Mouse (Mus musculus) CH12F3 (cell line): Measurements from ENCODE around the gene Map3k20.

ENCODE experiments used
- in situ Hi-C: fragments of 300-500 bp; cut with MboI; formaldehyde crosslinking; loops from 2 replicates; pipeline ENCODE4 v1.14.3; 2020; ENCODE audit warnings: low sequenced_read_pairs

Gene Map3k20

DNA sequence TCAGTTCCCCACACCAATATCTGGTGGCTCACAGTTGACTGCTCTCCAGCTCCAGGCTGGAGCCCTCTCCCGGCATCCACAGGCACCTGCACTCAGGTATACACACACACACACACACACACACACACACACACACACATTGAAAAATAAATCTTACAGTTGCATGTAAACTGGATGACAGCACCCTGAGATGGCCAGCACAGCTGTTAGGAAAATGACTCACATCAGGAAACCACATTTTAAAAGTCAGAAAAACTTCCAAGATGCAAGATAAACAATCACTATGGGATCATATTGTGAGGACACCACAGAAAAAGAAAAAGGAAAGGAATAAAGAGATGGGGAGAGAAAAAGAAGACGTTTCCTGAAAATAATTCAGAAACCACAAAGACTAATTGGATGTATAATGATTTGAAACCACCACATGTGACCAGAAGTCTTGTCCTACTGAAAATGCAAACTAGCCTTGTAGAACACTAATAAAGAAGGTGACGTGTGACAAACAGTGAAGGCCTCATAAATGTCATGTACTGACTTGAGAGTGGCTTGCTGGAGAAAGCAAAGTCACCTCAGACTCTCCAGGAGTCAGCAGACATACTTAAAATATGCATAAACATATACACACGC is 7.1 kb upstream of the Map3k20 start:
- in situ Hi-C loops: no loop called here

DNA sequence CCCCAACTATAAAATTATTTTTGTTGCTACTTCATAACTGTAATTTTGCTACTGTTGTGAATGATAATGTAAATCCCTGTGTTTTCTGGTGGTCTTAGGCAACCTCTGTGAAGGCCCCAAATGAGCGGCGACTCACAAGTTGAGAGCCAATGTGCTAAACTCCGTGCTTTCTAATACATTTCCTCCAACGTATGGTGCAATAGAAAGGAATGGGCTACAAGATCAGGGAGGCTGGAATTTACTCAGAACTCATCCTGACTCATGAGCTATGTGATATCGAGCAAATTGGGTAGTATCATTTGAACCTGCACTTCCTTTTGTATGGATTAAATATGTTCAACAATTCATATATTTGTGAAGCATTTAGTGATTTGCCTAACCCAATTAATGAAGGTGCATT is 4.9 kb upstream of the Map3k20 start:
- in situ Hi-C loops: no loop called here

DNA sequence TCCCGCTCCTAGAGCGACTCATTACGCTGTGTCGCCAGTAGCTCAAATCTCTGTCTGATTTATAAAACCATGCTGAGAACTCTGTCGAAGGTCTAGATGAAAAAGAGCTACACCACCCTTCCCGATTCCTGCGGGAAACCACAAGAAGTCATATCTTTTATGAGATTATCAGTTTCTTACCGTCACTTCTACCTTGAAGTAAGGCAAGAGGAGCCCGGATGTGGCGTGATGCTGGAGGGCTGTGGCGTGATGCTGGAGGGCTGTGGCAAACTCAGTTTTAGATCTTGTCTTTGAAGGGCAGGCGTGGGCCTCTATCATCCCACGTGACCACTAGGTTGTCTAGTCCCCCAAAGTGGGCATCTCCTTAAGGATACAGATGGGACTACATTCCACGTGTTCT is 3.5 kb upstream of the Map3k20 start:
- in situ Hi-C loops: no loop called here

DNA sequence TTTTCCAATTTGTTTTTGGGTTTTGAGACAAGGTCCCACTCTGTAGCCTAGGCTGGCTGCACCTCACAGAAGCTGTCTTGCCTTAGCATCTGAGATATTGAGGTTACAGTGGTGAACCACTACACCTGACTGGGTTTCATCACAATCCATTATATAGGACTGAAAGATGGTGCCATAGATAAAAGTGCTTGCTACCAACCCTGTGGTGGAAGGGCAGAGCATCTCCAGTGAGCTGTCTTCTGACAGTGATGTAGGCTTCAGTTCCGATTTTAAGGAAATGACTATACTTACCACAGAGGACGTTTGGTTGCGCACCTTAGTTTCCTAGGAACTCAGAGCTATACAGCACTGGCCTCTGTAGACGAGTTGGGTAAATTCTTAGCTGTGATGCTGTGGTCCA is 2.7 kb upstream of the Map3k20 start:
- in situ Hi-C loops: no loop called here

DNA sequence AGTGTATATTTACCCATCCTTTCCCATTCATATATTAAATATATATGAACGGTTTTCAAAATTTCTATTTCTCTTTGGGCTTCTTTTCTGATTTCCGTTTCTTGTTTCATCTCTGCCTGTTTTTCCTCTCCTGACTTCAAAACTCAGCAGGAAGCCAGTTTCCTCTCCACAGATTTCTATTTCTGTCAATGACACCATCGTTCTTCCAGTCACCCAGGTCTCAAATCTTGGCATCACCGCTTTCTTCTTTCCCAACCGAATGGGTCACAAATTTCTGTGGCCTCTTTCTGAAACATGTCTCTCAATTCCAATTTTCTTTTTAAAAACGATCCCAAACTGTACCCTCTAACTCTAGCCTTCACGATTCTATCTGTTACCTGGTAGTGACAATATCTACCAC is 748 bp upstream of the Map3k20 start:
- in situ Hi-C loops: no loop called here

DNA sequence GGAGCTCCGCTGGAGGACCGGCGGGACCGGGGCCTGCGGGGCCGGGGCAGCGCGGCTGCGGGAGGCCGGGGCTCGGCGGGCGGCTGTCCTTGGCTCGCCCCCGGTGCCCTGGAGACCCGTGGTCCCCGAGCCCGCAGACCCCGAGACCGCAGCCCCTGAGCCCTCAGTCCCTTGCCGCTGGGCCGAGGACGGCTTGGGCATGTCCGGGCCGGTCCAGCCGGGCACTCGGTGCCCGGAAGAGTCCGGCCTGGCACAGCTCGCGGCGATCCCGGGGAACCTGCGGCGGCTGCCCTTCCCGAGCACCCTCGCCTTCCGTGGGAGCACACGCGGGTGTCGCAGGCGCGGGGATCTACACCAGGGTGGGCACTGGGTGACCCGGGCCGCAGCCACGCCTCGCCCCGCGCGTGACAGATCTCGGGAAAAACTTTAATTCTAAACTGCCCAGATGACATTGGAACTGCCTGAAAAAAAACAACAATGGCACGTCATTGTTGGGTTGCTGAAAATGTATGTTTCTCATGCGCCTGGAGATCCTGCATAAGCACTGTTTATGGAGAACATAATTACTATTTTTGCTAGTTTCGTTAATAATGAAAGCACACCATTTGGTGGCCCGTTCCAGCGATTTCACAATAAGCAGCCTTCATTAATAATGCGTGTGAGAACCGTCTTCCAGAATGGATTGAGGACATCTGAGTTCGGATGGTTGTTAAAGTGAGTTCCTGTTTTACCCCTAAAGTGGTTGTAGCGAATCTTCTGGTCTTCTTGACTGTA is 638 bp downstream of the Map3k20 start:
- in situ Hi-C loops: no loop called here

DNA sequence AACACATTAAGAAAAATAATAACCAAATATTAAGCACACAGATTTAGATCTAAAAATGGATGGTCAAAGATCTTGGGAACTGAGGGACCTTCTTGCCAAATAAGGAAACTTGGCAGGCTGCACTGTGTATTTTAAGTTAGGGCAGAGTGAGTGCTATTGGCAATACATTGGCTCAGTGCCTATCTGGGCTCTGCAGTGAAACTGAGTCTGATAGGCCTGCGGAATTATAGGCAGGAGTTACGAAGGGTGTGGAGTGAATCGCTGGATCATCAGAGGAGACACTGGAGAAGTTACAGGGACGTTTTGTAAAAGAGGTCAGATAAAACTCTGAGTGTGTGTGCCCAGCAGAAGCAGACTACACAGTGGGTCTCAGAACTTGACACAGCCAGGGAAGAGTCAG is 1.7 kb downstream of the Map3k20 start:
- in situ Hi-C loops: no loop called here

DNA sequence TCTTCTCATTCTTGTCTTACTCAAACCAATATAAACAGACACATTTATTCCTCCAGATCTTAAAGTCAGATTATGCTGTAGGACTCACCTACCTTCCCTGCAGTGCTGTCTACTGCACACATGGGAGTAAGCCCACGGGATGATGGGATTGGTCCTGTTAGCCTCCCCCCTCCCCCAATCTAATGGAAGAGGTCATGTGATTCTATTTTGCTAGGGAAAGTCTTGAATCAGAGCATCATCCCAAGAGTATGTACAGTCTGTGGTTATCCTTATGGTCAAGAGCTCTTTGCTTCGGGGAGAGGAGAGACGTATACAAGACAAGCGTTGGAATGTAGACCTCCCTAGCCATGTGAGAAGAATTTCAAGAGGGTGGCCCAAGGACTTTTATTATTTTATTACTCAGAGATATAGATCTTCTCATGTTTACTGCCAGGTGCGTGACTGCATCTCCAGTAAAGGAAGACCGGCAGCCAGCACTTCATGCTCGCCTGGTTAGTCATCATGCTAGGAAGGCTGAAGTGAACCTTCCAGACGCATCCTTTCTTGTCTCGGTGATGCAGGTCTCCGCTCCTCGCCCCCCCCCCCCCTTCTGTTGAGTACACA is 3.6 kb downstream of the Map3k20 start:
- in situ Hi-C loops: no loop called here

DNA sequence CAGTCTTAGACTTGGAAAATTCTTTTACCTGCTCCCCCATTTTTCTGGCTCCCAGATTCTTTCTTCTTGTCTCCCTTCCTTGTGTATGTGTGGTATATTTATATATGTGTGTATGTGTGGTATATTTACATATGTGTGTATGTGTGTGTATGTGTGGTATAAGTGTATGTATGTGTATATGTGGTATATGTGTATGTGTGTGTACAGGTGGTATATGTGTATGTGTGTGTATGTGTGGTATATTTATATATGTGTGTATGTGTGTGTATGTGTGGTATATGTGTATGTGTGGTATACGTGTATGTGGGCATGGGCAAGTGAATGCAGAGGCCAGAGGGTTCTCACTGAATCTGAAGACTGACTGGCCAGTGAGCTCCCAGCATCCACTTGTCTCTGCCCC is 5.7 kb downstream of the Map3k20 start:
- in situ Hi-C loops: no loop called here

DNA sequence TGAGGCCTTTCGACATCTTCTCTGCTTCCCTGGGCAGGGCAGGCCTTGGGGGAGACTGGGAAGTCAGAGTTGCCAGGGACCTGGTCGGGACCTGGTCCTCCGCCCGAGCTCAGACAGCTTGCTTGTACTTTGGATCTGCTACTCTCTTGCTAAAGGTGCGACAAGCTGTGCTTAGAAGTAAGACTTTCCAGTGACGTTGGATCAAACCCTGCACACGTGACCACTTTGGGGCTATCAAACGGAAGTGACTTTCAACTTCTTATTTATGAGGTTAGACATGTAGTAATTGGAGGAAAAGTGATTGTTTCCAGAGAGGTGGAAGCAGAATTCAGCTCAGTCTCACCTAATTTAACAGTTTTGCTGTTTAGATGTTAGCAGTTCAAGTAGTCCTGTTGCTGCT is 7.1 kb downstream of the Map3k20 start:
- in situ Hi-C loops: no loop called here

DNA sequence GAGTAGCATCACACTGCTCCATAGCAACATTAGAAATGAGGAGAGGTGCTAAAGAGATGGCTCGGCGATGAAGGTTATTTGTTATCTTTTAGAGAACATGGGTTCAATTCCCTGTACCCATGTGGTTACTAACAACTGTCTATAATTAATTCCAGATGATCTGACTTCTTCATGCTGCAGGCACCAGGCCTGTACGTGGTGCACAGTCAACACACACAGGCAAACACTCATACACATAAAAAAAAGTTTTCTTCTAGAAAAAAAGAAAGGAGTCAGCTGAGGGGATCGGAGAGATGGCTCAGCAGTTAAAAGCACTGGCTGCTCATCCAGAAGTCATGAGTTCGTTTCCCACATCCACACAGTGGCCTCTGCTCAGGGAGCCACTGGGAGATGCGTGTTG is 9.6 kb downstream of the Map3k20 start:
- in situ Hi-C loops: no loop called here

DNA sequence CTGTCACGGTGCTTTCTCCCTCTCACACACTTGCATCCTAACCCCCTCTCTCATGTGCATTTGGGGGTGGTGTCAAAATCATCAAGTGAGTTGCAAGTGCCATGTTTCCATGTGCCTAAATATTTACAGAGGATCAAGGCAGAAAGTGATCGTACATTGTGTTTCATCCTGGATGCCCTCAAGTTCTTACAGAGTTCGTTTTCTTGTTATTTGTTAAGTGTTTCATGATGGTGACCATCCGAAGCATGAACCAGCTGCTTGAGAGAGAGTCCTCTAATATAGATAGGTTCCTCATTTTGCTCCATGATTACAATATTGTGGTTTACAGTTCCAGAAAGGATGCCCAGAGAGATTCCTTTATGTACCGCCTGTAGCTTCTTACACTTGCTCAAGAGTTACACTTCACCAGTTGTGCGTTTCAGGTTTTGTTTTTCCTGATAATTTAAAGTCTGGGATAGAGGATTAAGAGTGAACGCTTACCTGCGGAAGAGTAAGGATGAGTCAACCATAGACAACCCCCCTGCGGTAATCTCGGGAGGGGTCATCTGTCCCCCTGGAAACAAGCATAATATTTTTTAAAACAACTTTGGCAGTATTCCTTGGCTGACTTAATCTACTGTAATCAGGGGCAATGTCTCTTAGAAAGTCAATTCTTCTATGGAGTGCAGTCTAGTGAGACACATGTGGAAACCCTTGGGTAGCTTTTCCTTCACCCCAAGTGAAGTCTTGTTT is 11.7 kb downstream of the Map3k20 start:
- in situ Hi-C loops: no loop called here

DNA sequence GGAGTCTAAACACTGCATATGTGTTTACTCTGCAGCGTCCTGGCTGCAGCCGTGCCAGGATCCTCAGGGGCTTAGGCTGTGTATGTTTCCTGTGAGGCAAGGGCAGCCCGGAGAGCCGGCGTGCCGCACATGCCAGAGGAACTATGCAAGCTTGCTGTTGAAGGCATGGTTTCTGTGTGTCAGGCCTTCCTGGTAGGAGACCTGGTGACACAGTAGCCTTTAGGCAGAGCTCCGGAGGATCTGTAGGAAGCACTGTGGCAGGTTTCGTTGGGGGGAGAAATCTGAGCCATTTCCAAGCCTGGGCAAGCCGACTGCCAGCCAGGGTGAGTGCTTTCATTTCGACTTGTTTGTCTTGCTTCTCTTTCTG is 12.3 kb downstream of the Map3k20 start:
- in situ Hi-C loops: no loop called here

DNA sequence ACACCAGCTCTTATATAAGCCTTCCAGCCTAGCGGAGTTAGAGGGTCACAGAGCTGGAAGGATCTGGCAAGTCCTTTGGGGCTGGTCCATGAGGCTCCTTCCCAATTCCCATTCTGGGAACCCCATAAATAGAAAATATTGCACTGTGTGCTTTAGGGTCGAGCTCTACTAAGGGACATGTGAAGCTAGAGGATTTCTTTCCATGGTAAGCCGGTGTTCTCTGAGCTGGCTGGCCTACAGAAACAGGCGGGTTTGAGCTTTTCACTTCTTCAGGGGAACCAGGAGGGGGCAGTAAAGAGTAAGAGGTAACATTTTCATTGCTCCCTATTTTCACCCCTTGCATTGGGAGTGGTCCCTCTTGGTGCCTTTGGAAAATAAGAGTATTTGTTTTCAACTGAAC is 13.0 kb downstream of the Map3k20 start:
- in situ Hi-C loops: no loop called here

DNA sequence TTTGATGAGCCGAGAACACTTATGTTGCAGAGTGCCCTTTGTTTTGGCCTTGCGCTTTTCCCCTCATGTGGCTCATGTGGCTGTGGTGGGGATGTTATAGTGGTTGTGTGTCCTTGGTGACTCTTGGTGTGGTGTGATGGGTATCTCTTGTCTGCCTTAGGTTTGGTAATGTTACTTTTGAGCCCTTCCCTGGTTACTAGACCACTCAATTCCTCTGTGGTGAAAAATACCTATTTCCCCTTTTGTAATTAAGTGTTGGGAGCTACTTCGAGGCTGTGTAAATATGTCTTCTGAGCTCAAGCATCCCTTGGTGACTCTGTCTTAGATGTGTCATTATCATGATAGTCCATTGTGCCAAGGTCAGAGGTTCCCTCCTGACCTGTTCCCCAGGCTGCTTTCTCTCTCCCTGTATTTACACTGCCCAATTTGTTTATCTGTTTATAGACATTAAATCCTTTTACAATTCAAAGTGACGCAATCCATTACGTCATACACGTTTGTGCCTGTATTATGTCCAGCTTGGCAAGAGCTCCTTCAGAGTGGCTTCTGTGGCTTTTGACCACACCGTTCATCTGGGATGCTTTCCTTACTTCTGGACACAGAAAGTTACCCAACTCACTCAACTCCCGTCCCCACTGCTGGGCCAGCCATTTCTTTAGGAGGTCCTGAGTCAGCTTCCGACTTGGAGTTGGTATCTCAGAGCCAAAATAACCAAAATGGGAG is 15.9 kb downstream of the Map3k20 start:
- in situ Hi-C loops: no loop called here

DNA sequence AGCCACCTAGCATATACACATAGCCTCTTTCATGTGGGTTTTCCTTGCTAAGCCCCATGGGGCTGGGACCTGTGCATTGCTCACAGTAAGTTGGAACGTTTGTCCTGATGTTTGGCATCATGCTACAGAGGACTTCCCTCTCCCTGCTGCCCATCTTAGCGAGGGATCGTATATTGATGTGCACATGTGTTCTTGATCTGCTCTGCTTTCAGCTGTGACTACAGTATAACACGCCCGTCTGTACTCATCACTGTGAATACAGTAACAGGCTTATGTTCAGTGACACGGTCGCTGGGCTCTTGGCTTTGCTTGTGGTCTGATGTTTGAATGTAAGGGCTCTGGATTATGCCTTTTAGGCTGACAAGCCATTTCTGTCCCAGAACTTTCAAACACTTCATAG is 20.3 kb downstream of the Map3k20 start:
- in situ Hi-C loops: no loop called here

DNA sequence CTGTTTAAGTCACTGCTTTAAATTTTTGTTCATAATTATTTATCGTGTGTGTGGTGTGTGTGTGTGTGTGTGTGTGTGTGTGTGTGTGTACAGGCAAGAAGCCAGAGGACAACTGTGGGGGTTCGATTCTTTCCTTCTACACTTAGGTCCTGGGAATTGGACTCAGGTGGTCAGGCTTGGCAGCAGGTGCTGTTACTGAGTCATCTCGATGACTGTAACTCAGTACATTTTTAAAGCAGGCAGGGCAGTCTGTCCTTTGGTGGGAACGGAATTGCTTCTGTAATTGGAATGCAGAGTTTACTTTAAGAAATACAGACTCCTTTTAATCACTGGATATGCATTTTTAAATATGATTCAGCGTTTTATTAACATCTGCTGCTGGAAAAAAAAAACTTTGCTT is 22.9 kb downstream of the Map3k20 start:
- in situ Hi-C loops: no loop called here

DNA sequence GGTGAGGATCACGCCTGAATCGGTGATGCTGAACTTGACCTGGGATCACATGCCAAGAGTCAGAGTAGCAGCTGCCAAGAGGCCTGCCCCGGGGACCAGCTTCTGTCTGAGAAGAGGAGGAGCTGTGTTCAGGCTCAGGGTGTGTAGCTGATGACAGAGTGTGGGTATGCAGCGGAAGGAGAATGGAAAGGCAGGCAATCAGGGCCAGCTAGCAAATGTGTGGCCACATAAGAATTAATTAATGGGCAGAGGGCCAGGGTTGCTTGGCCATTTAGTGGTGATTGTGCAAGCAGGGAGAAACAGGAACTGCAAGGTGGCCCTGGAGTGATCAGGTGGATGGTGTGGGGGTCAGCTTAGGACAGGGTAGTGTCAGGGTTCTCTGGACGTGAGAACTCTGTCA is 23.5 kb downstream of the Map3k20 start:
- in situ Hi-C loops: no loop called here

DNA sequence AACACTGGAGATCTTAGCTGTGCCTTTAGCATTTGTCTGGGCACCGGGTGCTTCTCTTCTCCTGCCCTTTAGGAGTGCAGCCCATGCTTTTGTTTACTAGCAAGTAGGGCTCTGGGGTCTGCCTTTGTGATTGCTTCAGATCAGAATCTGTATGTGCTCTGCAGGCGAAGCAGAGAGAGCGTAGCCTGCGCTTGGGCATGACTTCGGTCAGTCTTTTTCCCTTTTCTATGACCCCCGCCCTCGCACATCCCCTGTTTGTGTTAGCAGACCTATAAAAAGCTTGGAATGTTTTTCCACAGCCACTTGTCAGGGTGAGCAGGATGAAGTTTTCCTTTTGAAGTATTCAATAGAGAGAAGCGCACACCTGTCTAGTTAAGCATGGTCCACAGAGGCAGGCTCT is 26.0 kb downstream of the Map3k20 start:
- in situ Hi-C loops: no loop called here

DNA sequence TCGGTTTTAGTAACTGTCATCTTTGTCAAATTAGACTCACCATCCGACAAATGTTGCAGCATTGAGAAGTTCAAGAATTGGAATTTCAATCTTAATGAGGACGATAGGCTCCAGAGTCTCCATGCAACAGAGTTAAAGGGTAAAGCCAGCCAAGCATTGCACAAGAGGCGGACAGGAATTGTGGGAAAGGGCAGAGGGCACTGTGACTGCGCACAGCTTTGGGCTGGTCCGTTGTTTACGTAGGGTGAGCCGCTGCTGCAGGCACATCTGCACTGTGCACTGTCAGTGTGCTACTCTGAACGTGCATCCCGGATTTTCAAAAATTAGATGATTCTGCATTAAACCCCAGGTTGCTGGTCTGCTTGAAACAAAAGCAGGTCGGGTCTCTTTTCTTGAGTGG is 27.9 kb downstream of the Map3k20 start:
- in situ Hi-C loops: no loop called here

DNA sequence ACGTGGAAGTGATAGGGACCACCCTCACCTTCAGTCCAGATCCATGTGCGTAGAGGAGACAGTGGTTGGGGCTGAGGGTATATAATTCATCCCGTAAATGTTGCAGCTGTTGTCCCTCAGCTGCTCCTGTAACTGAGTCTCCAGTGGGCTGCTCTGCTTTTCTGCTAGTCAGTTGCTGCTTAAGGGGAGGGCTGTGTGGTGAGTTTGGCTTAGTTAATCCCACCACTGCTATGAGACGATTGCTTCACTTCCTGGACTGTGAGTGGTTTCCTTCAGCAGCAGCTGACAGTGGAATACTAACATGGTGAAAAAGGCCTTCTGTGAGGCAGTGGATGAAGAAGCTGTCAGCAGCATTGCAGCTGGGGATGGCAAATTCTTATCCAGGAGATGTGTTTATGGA is 33.0 kb downstream of the Map3k20 start:
- in situ Hi-C loops: no loop called here
